Mouse (Mus musculus) midbrain, embryonic 12.5 days (tissue): ENCODE measurements at regions not wholly inside any gene's neighbourhood (a gene's known extent, or its start where the extent isn't known, plus 50 kb on each side); places are given as distances from the start of the nearest gene placed in this dataset.

Source experiments
- ATAC-seq: fragments of 200-750 bp; cut with Nextera tagmentation; 2 replicates; pipeline ENCODE4 v1.8.0; 2017; ENCODE audit warnings: low read depth, moderate TSS enrichment, moderate library complexity; ENCODE audit not compliant: low FRiP score
- H3K27ac ChIP-seq: fragments of 300-500 bp; sonication (generic); replicated peaks from 2 replicates; pipeline ENCODE4 v1.5.1; 2016; ENCODE audit warnings: mild to moderate bottlenecking
- H3K27me3 ChIP-seq: fragments of 300-500 bp; sonication (generic); 2 replicates; pipeline ENCODE4 v1.6.1; 2016; ENCODE audit warnings: mild to moderate bottlenecking
- H3K36me3 ChIP-seq: fragments of 300-500 bp; sonication (generic); 2 replicates; pipeline ENCODE4 v1.6.1; 2016
- H3K4me1 ChIP-seq: fragments of 300-500 bp; sonication (generic); 2 replicates; pipeline ENCODE4 v1.6.1; 2016
- H3K4me2 ChIP-seq: fragments of 300-500 bp; sonication (generic); replicated peaks from 2 replicates; pipeline ENCODE4 v1.6.1; 2016; ENCODE audit warnings: mild to moderate bottlenecking, moderate library complexity
- H3K4me3 ChIP-seq: fragments of 300-500 bp; sonication (generic); 2 replicates; pipeline ENCODE4 v1.5.1; 2016; ENCODE audit warnings: mild to moderate bottlenecking
- H3K9ac ChIP-seq: fragments of 300-500 bp; sonication (generic); replicated peaks from 2 replicates; pipeline ENCODE4 v1.6.1; 2016; ENCODE audit warnings: mild to moderate bottlenecking, moderate library complexity
- H3K9me3 ChIP-seq: fragments of 300-500 bp; sonication (generic); 2 replicates; pipeline ENCODE4 v1.6.1; 2016; ENCODE audit warnings: mild to moderate bottlenecking
- WGBS: fragments of 180-500 bp; shearing (Covaris S2); methylation state at CpG from one replicate; pipeline ENCODE4 v1.1.7; 2016; 5-methylcytosine and 5-hydroxymethylcytosine counted together

- no peaks in the 10 kb centered on the region for H3K4me1 ChIP-seq
- no peak overlapping the region for H3K27ac ChIP-seq
- no peaks in the 10 kb centered on the region for H3K36me3 ChIP-seq
- 75% methylated on average over 5 of the region's 5 CpGs for WGBS
- no peak for ATAC-seq
- H3K9ac ChIP-seq: no peak overlapping the region
- H3K4me2 ChIP-seq: no peak overlapping the region
- H3K27me3 ChIP-seq: no peaks in the 10 kb centered on the region
- H3K4me3 ChIP-seq: no peak overlapping the region
- H3K9me3 ChIP-seq: no peaks in the 10 kb centered on the region
These were observed 806.2 kb downstream of the Ets1 start for GRCm38 (mm10) chr9:33442266-33442665.

GRCm38 (mm10) chr9:33445902-33446301 is 809.9 kb downstream of the Ets1 start:
- Histone ChIP-seq H3K9ac (no peak overlapping the region), H3K9me3 (no peaks in the 10 kb centered on the region)
- ATAC-seq: no peak; the same call in 1 of the 2 replicates

GRCm38 (mm10) chr9:33475106-33475505 is 839.1 kb downstream of the Ets1 start:
- Histone ChIP-seq H3K27me3 (no peaks in the 10 kb centered on the region), H3K9ac (no peak overlapping the region), H3K9me3 (no peaks in the 10 kb centered on the region), H3K36me3 (no peaks in the 10 kb centered on the region), H3K4me2 (no peak overlapping the region), H3K4me3 (no peak overlapping the region), H3K4me1 (no peaks in the 10 kb centered on the region), H3K27ac (no peak overlapping the region)
- no peak for ATAC-seq
- WGBS: 94% methylated on average over 2 of the region's 2 CpGs

More at GRCm38 (mm10) chr9:33445902-33446301, 809.9 kb downstream of the Ets1 start:
- H3K27me3 ChIP-seq: no peaks in the 10 kb centered on the region
- H3K4me1 ChIP-seq: no peaks in the 10 kb centered on the region
- WGBS: 68% methylated on average over 1 of the region's 1 CpGs
- H3K27ac ChIP-seq: no peak overlapping the region
- no peaks in the 10 kb centered on the region for H3K36me3 ChIP-seq
- no peak overlapping the region for H3K4me3 ChIP-seq
- H3K4me2 ChIP-seq: no peak overlapping the region

GRCm38 (mm10) chr9:33482845-33483540 is 847.0 kb downstream of the Ets1 start:
- Histone ChIP-seq H3K36me3 (no peaks in the 10 kb centered on the region), H3K9me3 (no peaks in the 10 kb centered on the region), H3K4me1 (no peaks in the 10 kb centered on the region), H3K9ac (no peak overlapping the region), H3K4me3 (no peak overlapping the region), H3K4me2 (no peak overlapping the region), H3K27me3 (no peaks in the 10 kb centered on the region), H3K27ac (no peak overlapping the region)
- 74% methylated on average over 5 of the region's 5 CpGs for WGBS
- ATAC-seq: no peak

GRCm38 (mm10) chr9:33483541-33483846 is 847.5 kb downstream of the Ets1 start:
- H3K36me3 ChIP-seq: no peaks in the 10 kb centered on the region
- no peaks in the 10 kb centered on the region for H3K9me3 ChIP-seq
- WGBS: 94% methylated on average over 2 of the region's 2 CpGs
- no peak overlapping the region for H3K27ac ChIP-seq
- no peaks in the 10 kb centered on the region for H3K4me1 ChIP-seq
- no peak for ATAC-seq
- no peak overlapping the region for H3K4me3 ChIP-seq
- no peak overlapping the region for H3K4me2 ChIP-seq
- H3K9ac ChIP-seq: no peak overlapping the region
- no peaks in the 10 kb centered on the region for H3K27me3 ChIP-seq

GRCm38 (mm10) chr9:33533101-33533810 is 897.2 kb downstream of the Ets1 start:
- Histone ChIP-seq H3K27ac (no peak overlapping the region), H3K9me3 (no peaks in the 10 kb centered on the region), H3K4me2 (no peak overlapping the region), H3K36me3 (no peaks in the 10 kb centered on the region), H3K4me1 (no peaks in the 10 kb centered on the region), H3K9ac (no peak overlapping the region), H3K4me3 (no peak overlapping the region), H3K27me3 (no peaks in the 10 kb centered on the region)
- ATAC-seq: no peak
- WGBS: 85% methylated on average over 1 of the region's 1 CpGs

GRCm38 (mm10) chr9:33543301-33543700 is 907.3 kb downstream of the Ets1 start:
- WGBS: 81% methylated on average over 5 of the region's 5 CpGs
- Histone ChIP-seq H3K27ac (no peak overlapping the region), H3K4me3 (no peak overlapping the region), H3K9me3 (no peaks in the 10 kb centered on the region), H3K9ac (no peak overlapping the region), H3K4me1 (no peaks in the 10 kb centered on the region), H3K36me3 (no peaks in the 10 kb centered on the region), H3K27me3 (no peaks in the 10 kb centered on the region), H3K4me2 (no peak overlapping the region)
- no peak for ATAC-seq

- H3K4me3 ChIP-seq: no peak overlapping the region
- no peak overlapping the region for H3K4me2 ChIP-seq
- WGBS: 79% methylated on average over 4 of the region's 4 CpGs
- H3K9ac ChIP-seq: no peak overlapping the region
- no peaks in the 10 kb centered on the region for H3K4me1 ChIP-seq
- no peaks in the 10 kb centered on the region for H3K27me3 ChIP-seq
- H3K27ac ChIP-seq: no peak overlapping the region
- no peak for ATAC-seq
- H3K36me3 ChIP-seq: no peaks in the 10 kb centered on the region
- H3K9me3 ChIP-seq: no peaks in the 10 kb centered on the region
These were observed 910.2 kb downstream of the Ets1 start for GRCm38 (mm10) chr9:33546126-33546737.

GRCm38 (mm10) chr9:33549395-33549794 is 913.4 kb downstream of the Ets1 start:
- Histone ChIP-seq H3K27me3 (no peaks in the 10 kb centered on the region), H3K4me2 (no peak overlapping the region), H3K9me3 (no peaks in the 10 kb centered on the region), H3K4me3 (no peak overlapping the region), H3K27ac (no peak overlapping the region), H3K36me3 (no peaks in the 10 kb centered on the region), H3K4me1 (no peaks in the 10 kb centered on the region), H3K9ac (no peak overlapping the region)
- ATAC-seq: no peak
- WGBS: 94% methylated on average over 5 of the region's 5 CpGs

- H3K9ac ChIP-seq: no peak overlapping the region
- no peak for ATAC-seq
These were observed 913.7 kb upstream of the Kirrel3 start for GRCm38 (mm10) chr9:33571990-33572389.

GRCm38 (mm10) chr9:33611511-33611910 is 874.2 kb upstream of the Kirrel3 start:
- no peak overlapping the region for H3K9ac ChIP-seq
- H3K4me1 ChIP-seq: no peaks in the 10 kb centered on the region
- no peaks in the 10 kb centered on the region for H3K9me3 ChIP-seq
- H3K4me3 ChIP-seq: no peak overlapping the region
- H3K36me3 ChIP-seq: no peaks in the 10 kb centered on the region
- WGBS: 72% methylated on average over 1 of the region's 1 CpGs
- H3K27me3 ChIP-seq: no peaks in the 10 kb centered on the region
- no peak overlapping the region for H3K27ac ChIP-seq
- no peak overlapping the region for H3K4me2 ChIP-seq
- no peak for ATAC-seq

More at GRCm38 (mm10) chr9:33571990-33572389, 913.7 kb upstream of the Kirrel3 start:
- Histone ChIP-seq H3K9me3 (no peaks in the 10 kb centered on the region), H3K4me3 (no peak overlapping the region), H3K36me3 (no peaks in the 10 kb centered on the region), H3K4me2 (no peak overlapping the region), H3K27ac (no peak overlapping the region), H3K27me3 (no peaks in the 10 kb centered on the region), H3K4me1 (no peaks in the 10 kb centered on the region)
- 90% methylated on average over 2 of the region's 2 CpGs for WGBS

- Histone ChIP-seq H3K4me3 (no peak overlapping the region), H3K36me3 (no peaks in the 10 kb centered on the region), H3K9me3 (no peaks in the 10 kb centered on the region), H3K4me1 (no peaks in the 10 kb centered on the region), H3K27ac (no peak overlapping the region), H3K27me3 (no peaks in the 10 kb centered on the region), H3K9ac (no peak overlapping the region), H3K4me2 (no peak overlapping the region)
- 84% methylated on average over 1 of the region's 1 CpGs for WGBS
- no peak for ATAC-seq
These were observed 861.3 kb upstream of the Kirrel3 start for GRCm38 (mm10) chr9:33624378-33624777.
